Mouse (Mus musculus) urinary bladder, adult 2 months (tissue): Measurements from ENCODE around the gene Gm11549. TPM values are rescaled to one million over a fixed set of nuclear protein-coding genes. Genes with fewer than 3 reads are reported as not detected.
A peak's percentile ranks its signal among the peaks of the same experiment; 100 is the strongest.

Experiments used
- DNase-seq: peaks from one replicate; pipeline ENCODE4 v3.0.0; 2022; ENCODE audit warnings: low spot score
- polyA plus RNA-seq: library from polyadenylated mRNA; depleted of rRNA; stranded (reverse); fragments of >200 nt; gene quantifications from 2 replicates; pipeline ENCODE4 v1.2.3, GENCODE M21; 2012; rRNA removed

The Gm11549 gene
- polyA plus RNA-seq: 0.04 and 0.07 TPM in 2 replicates

GRCm38 (mm10) chr3:36521073-36522060 lies at the start of gene Gm11549:
Gm11549 (minus strand) TSS chr3:36521813.
- DNase-seq: no peak

GRCm38 (mm10) chr3:36569836-36570235 lies 48.2 kb upstream of the Gm11549 start:
- no peak for DNase-seq

GRCm38 (mm10) chr3:36563666-36564065 lies 42.1 kb upstream of the Gm11549 start:
- no peak for DNase-seq

- DNase-seq: no peak
Measured at GRCm38 (mm10) chr3:36559606-36560005, 38.0 kb upstream of the Gm11549 start.

GRCm38 (mm10) chr3:36557601-36558000 lies 36.0 kb upstream of the Gm11549 start:
- no peak for DNase-seq

- peak; percentile 96 for DNase-seq
Measured at GRCm38 (mm10) chr3:36552406-36553047, 30.9 kb upstream of the Gm11549 start, which contains the start of gene Exosc9. Exosc9 (plus strand) TSS chr3:36552606.

- no peak for DNase-seq
Measured at GRCm38 (mm10) chr3:36551851-36552384, 30.3 kb upstream of the Gm11549 start.

- DNase-seq: no peak
Measured at GRCm38 (mm10) chr3:36551343-36551742, 29.7 kb upstream of the Gm11549 start.

GRCm38 (mm10) chr3:36544961-36545360 lies 23.3 kb upstream of the Gm11549 start:
- no peak for DNase-seq

- no peak for DNase-seq
Measured at GRCm38 (mm10) chr3:36541399-36541798, 19.8 kb upstream of the Gm11549 start.

- no peak for DNase-seq
Measured at GRCm38 (mm10) chr3:36540756-36541155, 19.1 kb upstream of the Gm11549 start.

- no peak for DNase-seq
Measured at GRCm38 (mm10) chr3:36537701-36538470, 16.3 kb upstream of the Gm11549 start.

- no peak for DNase-seq
Measured at GRCm38 (mm10) chr3:36536041-36536440, 14.4 kb upstream of the Gm11549 start.

GRCm38 (mm10) chr3:36533201-36533672 lies 11.6 kb upstream of the Gm11549 start:
- DNase-seq: no peak

- DNase-seq: no peak
Measured at GRCm38 (mm10) chr3:36532738-36533137, 11.1 kb upstream of the Gm11549 start.

- no peak for DNase-seq
Measured at GRCm38 (mm10) chr3:36531979-36532542, 10.4 kb upstream of the Gm11549 start.

- no peak for DNase-seq
Measured at GRCm38 (mm10) chr3:36531242-36531641, 9.6 kb upstream of the Gm11549 start.

- no peak for DNase-seq
Measured at GRCm38 (mm10) chr3:36530781-36531180, 9.2 kb upstream of the Gm11549 start.

- no peak for DNase-seq
Measured at GRCm38 (mm10) chr3:36530345-36530744, 8.7 kb upstream of the Gm11549 start.

GRCm38 (mm10) chr3:36524466-36524865 lies 2.9 kb upstream of the Gm11549 start:
- DNase-seq: no peak

GRCm38 (mm10) chr3:36522137-36522536 lies 524 bp upstream of the Gm11549 start:
- no peak for DNase-seq
